Mouse (Mus musculus) liver, embryonic 14.5 days (tissue): Measurements from ENCODE around the gene Stat3. TPM values are rescaled to one million over a fixed set of nuclear protein-coding genes. Genes with fewer than 3 reads are reported as not detected.
A peak's percentile ranks its signal among the peaks of the same experiment; 100 is the strongest.

Source experiments
- ATAC-seq: fragments of 200-750 bp; cut with Nextera tagmentation; 2 replicates; pipeline ENCODE4 v1.8.0; 2017; ENCODE audit warnings: moderate number of reproducible peaks, mild to moderate bottlenecking, moderate library complexity; ENCODE audit not compliant: insufficient read depth
- DNase-seq, 3 experiments: peaks; one replicate each; pipeline ENCODE4 v3.0.0-alpha.2; 2012 to 2013; ENCODE audit warnings: low read depth in 3 of 3, low spot score in 3 of 3
- H3K27ac ChIP-seq: fragments of 300-500 bp; sonication (generic); 2 replicates; pipeline ENCODE4 v1.5.1; 2014; ENCODE audit warnings: moderate library complexity, mild to moderate bottlenecking, control low read depth, inconsistent platforms
- H3K27me3 ChIP-seq: fragments of 300-500 bp; sonication (generic); 2 replicates; pipeline ENCODE4 v1.6.1; 2014; ENCODE audit warnings: mild to moderate bottlenecking, low read length, moderate library complexity; ENCODE audit not compliant: control insufficient read depth, insufficient read depth
- H3K36me3 ChIP-seq: fragments of 300-500 bp; sonication (generic); replicated peaks from 2 replicates; pipeline ENCODE4 v1.6.1; 2014; ENCODE audit warnings: low read depth; ENCODE audit not compliant: control insufficient read depth, insufficient read depth
- H3K4me1 ChIP-seq, 2 experiments: fragments of 200-500 bp in 1 of 2; fragments of 300-500 bp in 1 of 2; sonication (generic) in 1 of 2; replicated peaks; 2 replicates each; pipeline ENCODE4 v1.6.1; 2012 to 2014; ENCODE audit warnings: antibody characterized with exemption in 1 of 2, inconsistent platforms in 1 of 2, low read length in 1 of 2; ENCODE audit not compliant: control insufficient read depth in 2 of 2, insufficient read depth in 2 of 2
- H3K4me2 ChIP-seq: fragments of 300-500 bp; sonication (generic); 2 replicates; pipeline ENCODE4 v1.6.1; 2014; ENCODE audit warnings: low read depth, mild to moderate bottlenecking, control low read depth, moderate library complexity
- H3K4me3 ChIP-seq, 2 experiments: fragments of 200-500 bp in 1 of 2; fragments of 300-500 bp in 1 of 2; sonication (generic) in 1 of 2; 2 replicates each; pipeline ENCODE4 v1.5.1; 2012 to 2014; ENCODE audit warnings: low read depth in 2 of 2, low read length in 2 of 2, mild to moderate bottlenecking in 2 of 2, control low read depth in 1 of 2, inconsistent platforms in 1 of 2, moderate library complexity in 1 of 2; ENCODE audit not compliant: insufficient read depth in 1 of 2
- H3K9ac ChIP-seq: fragments of 300-500 bp; sonication (generic); replicated peaks from 2 replicates; pipeline ENCODE4 v1.6.1; 2014; ENCODE audit warnings: mild to moderate bottlenecking, control low read depth, moderate library complexity
- H3K9me3 ChIP-seq: fragments of 300-500 bp; sonication (generic); 2 replicates; pipeline ENCODE4 v1.6.1; 2016; ENCODE audit warnings: low read length, mixed read lengths; ENCODE audit not compliant: control insufficient read depth
- CTCF ChIP-seq: IDR thresholded peaks from 2 replicates; pipeline ENCODE4 v1.5.1; 2016; ENCODE audit warnings: antibody characterized with exemption, low read depth, control low read depth
- EP300 ChIP-seq: IDR thresholded peaks from 2 replicates; pipeline ENCODE4 v1.6.1; 2016; ENCODE audit warnings: antibody characterized with exemption, low read depth
- WGBS: fragments of 180-500 bp; shearing (Covaris S2); extraction: QIAGEN DNeasy Blood & Tissue Kit; methylation state at CpG from one replicate; pipeline ENCODE4 v1.1.7; 2014; ENCODE audit not compliant: insufficient replicate concordance; 5-methylcytosine and 5-hydroxymethylcytosine counted together
- polyA plus RNA-seq, 2 experiments: library from polyadenylated mRNA; depleted of rRNA in 1 of 2; stranded (reverse) in 1 of 2; unstranded in 1 of 2; fragments of >200 nt; fragmentation: Nextera tagmentation in 1 of 2; extraction: Ambion mirVana in 1 of 2; gene quantifications; 2 replicates each; pipeline versions ENCODE4 v1.2.1 to v1.2.3; 2012 to 2014

Stat3 gene
- polyA plus RNA-seq, 2 experiments = 17.7 to 27.4 TPM

DNA sequence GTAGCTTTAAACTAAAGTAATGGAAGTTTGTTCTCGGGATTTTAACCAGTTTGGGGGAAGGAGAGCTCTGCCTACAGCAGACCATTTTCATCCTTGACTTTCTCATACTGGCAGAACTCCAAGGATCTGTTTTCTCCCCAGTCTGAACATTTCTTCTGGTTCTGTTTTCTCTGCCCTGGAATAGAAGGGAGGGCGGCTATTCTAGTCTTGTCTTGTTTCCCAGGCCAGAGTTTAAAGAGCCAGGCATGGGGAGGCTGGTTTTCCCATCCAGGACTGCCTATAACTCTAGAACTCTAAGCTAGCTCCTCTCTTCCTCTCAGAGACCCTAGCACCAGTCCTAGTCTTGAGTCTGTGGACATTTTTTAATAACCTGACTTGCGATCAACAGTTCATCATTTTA is 20.5 kb upstream of the Stat3 start:
- DNase-seq = no peak
- no peak overlapping the region for H3K9ac ChIP-seq
- WGBS = 33% methylated on average over 3 of the region's 3 CpGs
- no peak overlapping the region for H3K4me3 ChIP-seq
- TF ChIP-seq CTCF (no peak), EP300 (no peak)
- no peaks in the 10 kb centered on the region for H3K36me3 ChIP-seq
- H3K27me3 ChIP-seq = no peaks in the 10 kb centered on the region
- peak overlapping the region; percentile 6; the same call in 1 of the 2 replicates for H3K4me2 ChIP-seq
- peaks cover 7 to 13% of the 10 kb centered on the region in 2 experiments; a peak in 3 of 4 replicates for H3K4me1 ChIP-seq
- no peak for ATAC-seq
- H3K27ac ChIP-seq = no peak overlapping the region
- H3K9me3 ChIP-seq = no peaks in the 10 kb centered on the region

GRCm38 (mm10) chr11:100959464-100959810 is 20.1 kb upstream of the Stat3 start:
- 0 out of 2 replicates have a peak, but pooled peaks have one; percentile 21 for ATAC-seq
- H3K27ac ChIP-seq = no peak overlapping the region
- whole genome bisulfite sequencing = 7% methylated on average over 14 of the region's 14 CpGs

DNA sequence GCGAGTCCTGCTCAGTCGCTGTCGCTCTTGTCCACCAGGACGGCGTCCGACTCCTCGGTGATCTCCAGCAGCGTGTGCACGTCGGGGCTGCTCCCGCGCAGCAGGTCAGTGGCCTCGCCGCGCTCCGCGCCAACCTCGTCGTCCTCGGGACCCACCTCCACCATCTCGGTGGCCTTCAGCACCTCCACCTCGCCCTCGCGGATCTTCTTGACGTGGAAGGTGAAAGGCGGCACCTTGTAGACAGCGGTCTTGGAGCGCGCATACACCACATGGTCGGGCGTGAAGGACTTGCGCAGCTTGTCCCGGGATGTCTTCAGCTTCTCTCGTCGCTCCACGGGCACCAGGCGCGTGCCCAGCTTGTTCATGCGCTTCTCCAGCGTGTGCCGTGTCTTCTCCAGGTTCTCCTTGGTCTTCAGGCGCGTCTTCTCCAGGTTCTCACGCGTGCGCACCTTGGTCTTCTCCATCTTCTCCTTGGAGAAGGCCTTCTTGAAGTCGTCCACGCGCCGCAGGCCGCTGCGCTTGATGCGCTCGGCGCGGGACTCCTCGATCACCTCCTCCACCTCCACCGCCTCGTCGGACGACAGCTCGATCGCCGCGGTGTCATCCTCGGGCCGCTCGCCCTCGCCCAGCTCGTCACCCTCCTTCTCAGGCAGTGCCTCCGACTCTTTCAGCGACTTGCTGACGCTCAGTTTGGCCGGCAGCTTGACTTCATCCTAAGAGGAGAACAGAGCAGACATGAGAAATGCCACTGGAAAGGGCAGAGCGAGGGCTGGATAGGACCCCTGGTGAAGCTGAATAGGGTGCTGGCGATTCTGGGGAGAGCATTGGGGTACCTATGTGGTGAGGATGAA is 19.5 kb upstream of the Stat3 start:
- H3K4me2 ChIP-seq = peak overlapping the region; percentile 5
- peaks cover 7 to 13% of the 10 kb centered on the region in 2 experiments; a peak in 3 of 4 replicates for H3K4me1 ChIP-seq
- no peaks in the 10 kb centered on the region for H3K36me3 ChIP-seq
- no peak overlapping the region for H3K9ac ChIP-seq
- DNase-seq (no peak), ATAC-seq (0 out of 2 replicates have a peak, but pooled peaks have one; percentile 21)
- no peaks in the 10 kb centered on the region for H3K27me3 ChIP-seq
- WGBS = 55% methylated on average over 75 of the region's 76 CpGs
- no peaks in the 10 kb centered on the region for H3K9me3 ChIP-seq
- H3K4me3 ChIP-seq = no peak overlapping the region
- TF ChIP-seq CTCF = no peak
- TF ChIP-seq EP300 = no peak
- no peak overlapping the region for H3K27ac ChIP-seq

More at GRCm38 (mm10) chr11:100959464-100959810, 20.1 kb upstream of the Stat3 start:
- Histone ChIP-seq H3K4me2 (peak overlapping the region; percentile 6), H3K4me3 (no peak overlapping the region), H3K4me1 (peaks cover 7 to 13% of the 10 kb centered on the region in 2 experiments; a peak in 3 of 4 replicates), H3K9ac (no peak overlapping the region), H3K27me3 (no peaks in the 10 kb centered on the region), H3K36me3 (no peaks in the 10 kb centered on the region), H3K9me3 (no peaks in the 10 kb centered on the region)
- peak in 1 of 3 experiments; percentile 54 for DNase-seq
- TF ChIP-seq CTCF (peak; percentile 67), EP300 (no peak)

DNA sequence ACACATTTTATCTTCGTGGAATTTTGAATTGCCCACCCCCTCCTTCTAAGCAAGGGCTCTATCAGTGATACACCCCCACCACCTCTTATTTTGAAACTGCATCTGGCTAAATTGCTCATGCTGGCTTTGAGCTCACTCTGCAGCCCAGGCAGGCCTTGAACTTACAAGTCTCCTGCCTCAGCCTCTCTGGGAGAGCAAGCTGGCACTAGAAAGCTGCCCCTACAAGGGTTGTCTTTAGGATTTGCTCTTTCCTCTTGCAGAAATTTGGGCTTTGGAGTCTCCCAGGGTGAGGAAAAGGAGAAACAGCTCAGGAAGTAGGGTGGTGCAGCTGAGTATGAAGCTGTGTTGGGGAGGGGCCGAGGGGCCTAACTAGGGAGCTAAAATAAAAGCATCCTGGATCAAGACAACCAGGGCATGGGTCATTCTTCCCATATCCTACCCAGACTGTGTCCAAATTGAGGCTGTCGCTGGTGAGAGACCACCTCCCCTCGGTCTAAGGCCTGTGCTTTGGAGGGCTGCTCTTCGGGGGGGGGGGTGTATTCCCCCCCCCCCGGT is 18.7 kb upstream of the Stat3 start:
- ATAC-seq (no peak), DNase-seq (no peak)
- no peak overlapping the region for H3K27ac ChIP-seq
- H3K36me3 ChIP-seq = no peaks in the 10 kb centered on the region
- H3K4me2 ChIP-seq = no peak overlapping the region
- TF ChIP-seq CTCF (no peak), EP300 (no peak)
- no peaks in the 10 kb centered on the region for H3K27me3 ChIP-seq
- peaks cover 3 to 9% of the 10 kb centered on the region in 2 experiments; a peak in 3 of 4 replicates for H3K4me1 ChIP-seq
- H3K9me3 ChIP-seq = no peaks in the 10 kb centered on the region
- no peak overlapping the region for H3K9ac ChIP-seq
- WGBS = 41% methylated on average over 5 of the region's 6 CpGs
- no peak overlapping the region for H3K4me3 ChIP-seq

- Histone ChIP-seq H3K36me3 (no peaks in the 10 kb centered on the region), H3K4me2 (no peak overlapping the region), H3K9me3 (no peaks in the 10 kb centered on the region), H3K27ac (no peak overlapping the region), H3K4me1 (peaks cover 3 to 12% of the 10 kb centered on the region in 2 experiments; a peak in 3 of 4 replicates), H3K4me3 (no peak overlapping the region), H3K9ac (no peak overlapping the region), H3K27me3 (no peaks in the 10 kb centered on the region)
- TF ChIP-seq EP300 (no peak), CTCF (peak; percentile 95)
- DNase-seq = no peak
- 4% methylated on average over 5 of the region's 5 CpGs for WGBS
- no peak for ATAC-seq
These were observed 17.9 kb upstream of the Stat3 start for GRCm38 (mm10) chr11:100957244-100957643.
